Mouse (Mus musculus) thymus, adult 2 months (tissue): Measurements from ENCODE around the gene Mrps11. TPM values are rescaled to one million over a fixed set of nuclear protein-coding genes. Genes with fewer than 3 reads are reported as not detected.

Experiments used
- DNase-seq: peaks from one replicate; pipeline ENCODE4 v3.0.0; 2021
- H3K27ac ChIP-seq: fragments of 200-500 bp; 2 replicates; pipeline ENCODE4 v1.5.1; 2012; ENCODE audit warnings: low read length, control low read depth; ENCODE audit not compliant: control insufficient read depth, insufficient read depth
- H3K27me3 ChIP-seq: fragments of 200-500 bp; 2 replicates; pipeline ENCODE4 v1.6.1; 2012; ENCODE audit warnings: mild to moderate bottlenecking, low read length, moderate library complexity, mixed read lengths; ENCODE audit not compliant: control insufficient read depth, insufficient read depth
- H3K36me3 ChIP-seq: fragments of 200-500 bp; 2 replicates; pipeline ENCODE4 v1.6.1; 2012; ENCODE audit warnings: mild to moderate bottlenecking, low read length, moderate library complexity; ENCODE audit not compliant: control insufficient read depth, insufficient read depth
- H3K4me1 ChIP-seq: fragments of 200-500 bp; replicated peaks from 2 replicates; pipeline ENCODE4 v1.6.1; 2012; ENCODE audit warnings: low read length; ENCODE audit not compliant: control insufficient read depth, insufficient read depth
- H3K4me3 ChIP-seq: fragments of 200-500 bp; 2 replicates; pipeline ENCODE4 v1.5.1; 2012; ENCODE audit warnings: mild to moderate bottlenecking, low read length, control low read depth, moderate library complexity; ENCODE audit not compliant: control insufficient read depth, insufficient read depth
- CTCF ChIP-seq: fragments of 200-500 bp; IDR thresholded peaks from 2 replicates; pipeline ENCODE4 v1.5.1; 2012; ENCODE audit warnings: mild to moderate bottlenecking, control low read depth, low read length, moderate library complexity, borderline replicate concordance; ENCODE audit not compliant: control insufficient read depth, poor library complexity, insufficient read depth; ENCODE audit errors: extremely low read depth
- POLR2A ChIP-seq: fragments of 200-500 bp; IDR thresholded peaks from 2 replicates; pipeline ENCODE4 v1.6.1; 2012; ENCODE audit warnings: mild to moderate bottlenecking, low read length, control low read depth, moderate library complexity; ENCODE audit not compliant: control insufficient read depth, poor library complexity, insufficient read depth; ENCODE audit errors: extremely low read depth
- WGBS: fragments of 180-500 bp; shearing (Covaris S2); methylation state at CpG from one replicate; pipeline ENCODE4 v1.1.7; 2018; 5-methylcytosine and 5-hydroxymethylcytosine counted together
- polyA plus RNA-seq: library from polyadenylated mRNA; depleted of rRNA; stranded (reverse); fragments of >200 nt; gene quantifications from 2 replicates; pipeline ENCODE4 v1.2.3, GENCODE M21; 2012

Gene Mrps11
- polyA plus RNA-seq, 1 experiment: 73.2 TPM

- peaks cover 10% of the 10 kb centered on the region for H3K4me1 ChIP-seq
Observed at GRCm38 (mm10) chr7:78791359-78792222, 8.7 kb downstream of the Mrps11 start.

GRCm38 (mm10) chr7:78793895-78794570, 11.1 kb downstream of the Mrps11 start:
- peak; percentile 7 for DNase-seq
- 20% methylated on average over 13 of the region's 13 CpGs for WGBS
- H3K4me3 ChIP-seq: no peak overlapping the region
- peaks cover 10% of the 10 kb centered on the region for H3K4me1 ChIP-seq
- H3K36me3 ChIP-seq: peaks cover 17% of the 10 kb centered on the region
- H3K27ac ChIP-seq: peak overlapping the region; percentile 5; the same call in 1 of the 2 replicates
- TF ChIP-seq POLR2A (no peak), CTCF (no peak)
- no peaks in the 10 kb centered on the region for H3K27me3 ChIP-seq

More at GRCm38 (mm10) chr7:78791359-78792222, 8.7 kb downstream of the Mrps11 start:
- no peak overlapping the region for H3K27ac ChIP-seq
- no peak overlapping the region for H3K4me3 ChIP-seq
- WGBS: 80% methylated on average over 15 of the region's 15 CpGs
- TF ChIP-seq CTCF (no peak), POLR2A (no peak)
- H3K36me3 ChIP-seq: peaks cover 22% of the 10 kb centered on the region
- peak; percentile 43 for DNase-seq
- no peaks in the 10 kb centered on the region for H3K27me3 ChIP-seq

GRCm38 (mm10) chr7:78794571-78795092, 11.7 kb downstream of the Mrps11 start:
- no peak overlapping the region for H3K27ac ChIP-seq
- H3K36me3 ChIP-seq: peaks cover 12% of the 10 kb centered on the region
- H3K4me3 ChIP-seq: no peak overlapping the region
- DNase-seq: no peak
- TF ChIP-seq POLR2A (no peak), CTCF (no peak)
- WGBS: 69% methylated on average over 6 of the region's 6 CpGs
- peaks cover 10% of the 10 kb centered on the region for H3K4me1 ChIP-seq
- no peaks in the 10 kb centered on the region for H3K27me3 ChIP-seq

- no peak overlapping the region for H3K27ac ChIP-seq
- H3K36me3 ChIP-seq: peaks cover 3% of the 10 kb centered on the region; the same call in 1 of the 2 replicates
- peaks cover 9% of the 10 kb centered on the region for H3K4me1 ChIP-seq
- no peak for DNase-seq
- no peak for TF ChIP-seq POLR2A
- TF ChIP-seq CTCF: no peak
- 94% methylated on average over 3 of the region's 3 CpGs for WGBS
- no peaks in the 10 kb centered on the region for H3K27me3 ChIP-seq
- H3K4me3 ChIP-seq: no peak overlapping the region
Observed at GRCm38 (mm10) chr7:78796624-78797023, 13.7 kb downstream of the Mrps11 start.

GRCm38 (mm10) chr7:78797843-78798455, 15.0 kb downstream of the Mrps11 start:
- H3K27me3 ChIP-seq: no peaks in the 10 kb centered on the region
- no peak for DNase-seq
- 75% methylated on average over 9 of the region's 9 CpGs for WGBS
- no peaks in the 10 kb centered on the region; the same call in 1 of the 2 replicates for H3K36me3 ChIP-seq
- TF ChIP-seq CTCF: no peak
- TF ChIP-seq POLR2A: no peak
- no peak overlapping the region for H3K4me3 ChIP-seq
- H3K4me1 ChIP-seq: peaks cover 8% of the 10 kb centered on the region
- no peak overlapping the region for H3K27ac ChIP-seq
